In genomic region chr5:137009988-137010387, GRCm38 (mm10) we compare ENCODE assay signal across 9 mouse cellular contexts. TPM values are rescaled to one million over a fixed set of nuclear protein-coding genes. Genes with fewer than 3 reads are reported as not detected.
DNase-seq lines count a peak whose midpoint lies in the region; ATAC-seq and TF ChIP-seq lines count a peak whose summit lies in the region.
"Had no signal": no experiment of that assay in that cellular context is flagged by ENCODE, and none has a peak within 500 bp of the region (broad histone marks: within the 10 kb centered on the region; RNA-seq: fewer than 3 reads in every experiment).

No protein-coding gene starts in this region.

- no peak overlapping the region for H3K4me3 ChIP-seq in kidney, embryonic 14.5 days (ENCODE audit: low read length)
- H3K4me3 ChIP-seq in bone marrow macrophage, adult 2 months (ENCODE audit: insufficient read depth, low read length) = no peak overlapping the region
- H3K4me3 ChIP-seq in limb, embryonic 10.5 days = no peak overlapping the region
- H3K4me3 ChIP-seq: liver, embryonic 13.5 days had no signal

- H3K4me2 ChIP-seq in kidney, embryonic 14.5 days (replicated peaks; ENCODE audit: low read depth, low read length) = no peak overlapping the region
- H3K4me2 ChIP-seq: liver, embryonic 13.5 days had no signal

- H3K36me3 ChIP-seq in kidney, embryonic 14.5 days (ENCODE audit: control insufficient read depth, insufficient read depth, low read length) = no peaks in the 10 kb centered on the region
- H3K36me3 ChIP-seq in limb, embryonic 10.5 days = no peaks in the 10 kb centered on the region
- H3K36me3 ChIP-seq: liver, embryonic 13.5 days had no signal

- H3K9me3 ChIP-seq in kidney, embryonic 14.5 days (ENCODE audit: control insufficient read depth, low read length) = no peaks in the 10 kb centered on the region
- no peaks in the 10 kb centered on the region for H3K9me3 ChIP-seq in limb, embryonic 10.5 days (replicated peaks)
- H3K9me3 ChIP-seq: liver, embryonic 13.5 days had no signal

- 35% methylated on average over 3 of the region's 3 CpGs for WGBS in kidney, embryonic 14.5 days
- 41% methylated on average over 3 of the region's 3 CpGs for WGBS in limb, embryonic 10.5 days

- H3K27me3 ChIP-seq in kidney, embryonic 14.5 days (ENCODE audit: control insufficient read depth, insufficient read depth, low read length) = no peaks in the 10 kb centered on the region
- no peaks in the 10 kb centered on the region for H3K27me3 ChIP-seq in limb, embryonic 10.5 days (ENCODE audit: low read depth, poor library complexity, severe bottlenecking)

- no peaks in the 10 kb centered on the region for H3K4me1 ChIP-seq in kidney, embryonic 14.5 days (ENCODE audit: control insufficient read depth, insufficient read depth, low read length)
- no peaks in the 10 kb centered on the region for H3K4me1 ChIP-seq in bone marrow macrophage, adult 2 months (ENCODE audit: control insufficient read depth, insufficient read depth, low read length)
- no peaks in the 10 kb centered on the region for H3K4me1 ChIP-seq in limb, embryonic 10.5 days
- H3K4me1 ChIP-seq: liver, embryonic 13.5 days had no signal

- DNase-seq in adrenal gland, adult 18-20 months (ENCODE audit: low spot score in 2 of 2) = peak; percentile 45 to 60
- no peak for DNase-seq in adrenal gland, postnatal 4 days (ENCODE audit: low spot score in 2 of 2)
- DNase-seq in kidney, adult 18-20 months = peak; percentile 63
- peak; percentile 53 for DNase-seq in A20 (ENCODE audit: low read depth, low spot score)
- peak; percentile 54 for DNase-seq in limb, embryonic 10.5 days (ENCODE audit: low spot score)
- DNase-seq in thymus, postnatal 0 days (ENCODE audit: low spot score) = peak; percentile 28
- DNase-seq: liver, embryonic 13.5 days had no signal

- no peak for TF ChIP-seq POLR2A in bone marrow macrophage, adult 2 months (IDR thresholded peaks at IDR 0.05; ENCODE audit: borderline replicate concordance, low read depth, low read length)

- ATAC-seq in kidney, embryonic 14.5 days (ENCODE audit: low FRiP score, low TSS enrichment) = no peak

- no peak overlapping the region for H3K9ac ChIP-seq in kidney, embryonic 14.5 days (ENCODE audit: low read depth, low read length)
- H3K9ac ChIP-seq: liver, embryonic 13.5 days had no signal

- H3K27ac ChIP-seq in kidney, embryonic 14.5 days (ENCODE audit: low read depth, low read length) = no peak overlapping the region
- H3K27ac ChIP-seq in bone marrow macrophage, adult 2 months (ENCODE audit: insufficient read depth, low read depth, low read length) = no peak overlapping the region
- H3K27ac ChIP-seq in limb, embryonic 10.5 days = no peak overlapping the region
- H3K27ac ChIP-seq: liver, embryonic 13.5 days had no signal

- TF ChIP-seq CTCF in bone marrow macrophage, adult 2 months (IDR thresholded peaks at IDR 0.05; ENCODE audit: low read depth, low read length) = peak; percentile 10; the same call in 1 of the 2 replicates

RNA-seq across cellular contexts. Expression of gene Vgf, which starts 16.2 kb away (rescaled TPM):
- 10 to 100 TPM; 12.8 to 15.6 TPM for total RNA-seq in adrenal gland, adult 18-20 months (2021)
- total RNA-seq in adrenal gland, postnatal 4 days (2021) = 10 to 100 TPM; 15.3 to 17.2 TPM
- 0.16 and 0.36 TPM in 2 replicates for polyA plus RNA-seq in kidney, embryonic 14.5 days (2014; fragmentation: Nextera tagmentation; extraction: Ambion mirVana)
- polyA plus RNA-seq in bone marrow macrophage, adult 2 months (2012; ENCODE audit: insufficient read depth, insufficient read length, missing spikeins) = not detected in 2 replicates
- 0.16 TPM in 1 of 2 replicates, not detected in the other for polyA plus RNA-seq in limb, embryonic 10.5 days (2016; fragmentation: Nextera tagmentation; extraction: Ambion mirVana)
- polyA plus RNA-seq in thymus, postnatal 0 days (2015; fragmentation: Nextera tagmentation; extraction: Ambion mirVana) = 0.18 and 0.24 TPM in 2 replicates
- polyA plus RNA-seq: liver, embryonic 13.5 days had no signal

RNA-seq across cellular contexts. Expression of gene Znhit1, which starts 22.2 kb away (rescaled TPM):
- total RNA-seq in adrenal gland, adult 18-20 months (2021) = 10 to 100 TPM; 87.2 to 93.5 TPM
- total RNA-seq in adrenal gland, postnatal 4 days (2021) = 10 to 100 TPM; 57.4 to 60.6 TPM
- polyA plus RNA-seq in kidney, embryonic 14.5 days (2014; fragmentation: Nextera tagmentation; extraction: Ambion mirVana) = 80.6 and 93.2 TPM in 2 replicates
- 75.0 and 82.2 TPM in 2 replicates for polyA plus RNA-seq in bone marrow macrophage, adult 2 months (2012; ENCODE audit: insufficient read depth, insufficient read length, missing spikeins)
- polyA plus RNA-seq in limb, embryonic 10.5 days (2016; fragmentation: Nextera tagmentation; extraction: Ambion mirVana) = 116 and 119 TPM in 2 replicates
- 66.8 and 72.3 TPM in 2 replicates for polyA plus RNA-seq in thymus, postnatal 0 days (2015; fragmentation: Nextera tagmentation; extraction: Ambion mirVana)

RNA-seq across cellular contexts. Expression of gene Plod3, which starts 23.2 kb away (rescaled TPM):
- 10 to 100 TPM; 68.7 to 72.3 TPM for total RNA-seq in adrenal gland, adult 18-20 months (2021)
- 10 to 100 TPM; 60.4 to 64.7 TPM for total RNA-seq in adrenal gland, postnatal 4 days (2021)
- 28.5 and 41.4 TPM in 2 replicates for polyA plus RNA-seq in kidney, embryonic 14.5 days (2014; fragmentation: Nextera tagmentation; extraction: Ambion mirVana)
- 66.4 and 66.7 TPM in 2 replicates for polyA plus RNA-seq in bone marrow macrophage, adult 2 months (2012; ENCODE audit: insufficient read depth, insufficient read length, missing spikeins)
- polyA plus RNA-seq in limb, embryonic 10.5 days (2016; fragmentation: Nextera tagmentation; extraction: Ambion mirVana) = 39.4 and 40.8 TPM in 2 replicates
- polyA plus RNA-seq in thymus, postnatal 0 days (2015; fragmentation: Nextera tagmentation; extraction: Ambion mirVana) = 9.4 and 9.9 TPM in 2 replicates

RNA-seq across cellular contexts. Expression of gene Ap1s1, which starts 35.9 kb away (rescaled TPM):
- total RNA-seq in adrenal gland, adult 18-20 months (2021) = 10 to 100 TPM; 90.6 to 96.8 TPM
- total RNA-seq in adrenal gland, postnatal 4 days (2021) = 100 to 1,000 TPM; 121 to 124 TPM
- polyA plus RNA-seq in kidney, embryonic 14.5 days (2014; fragmentation: Nextera tagmentation; extraction: Ambion mirVana) = 145 and 152 TPM in 2 replicates
- polyA plus RNA-seq in bone marrow macrophage, adult 2 months (2012; ENCODE audit: insufficient read depth, insufficient read length, missing spikeins) = 92.4 and 96.8 TPM in 2 replicates
- polyA plus RNA-seq in limb, embryonic 10.5 days (2016; fragmentation: Nextera tagmentation; extraction: Ambion mirVana) = 155 and 170 TPM in 2 replicates
- polyA plus RNA-seq in thymus, postnatal 0 days (2015; fragmentation: Nextera tagmentation; extraction: Ambion mirVana) = 135 and 145 TPM in 2 replicates

RNA-seq across cellular contexts. Expression of gene Cldn15, which starts 43.6 kb away (rescaled TPM):
- total RNA-seq in adrenal gland, adult 18-20 months (2021) = 10 to 100 TPM; 12.7 TPM
- 10 to 100 TPM; 11.1 to 13.4 TPM for total RNA-seq in adrenal gland, postnatal 4 days (2021)
- polyA plus RNA-seq in kidney, embryonic 14.5 days (2014; fragmentation: Nextera tagmentation; extraction: Ambion mirVana) = 1.5 and 1.7 TPM in 2 replicates
- polyA plus RNA-seq in bone marrow macrophage, adult 2 months (2012; ENCODE audit: insufficient read depth, insufficient read length, missing spikeins) = not detected in 2 replicates
- 0.13 and 0.39 TPM in 2 replicates for polyA plus RNA-seq in limb, embryonic 10.5 days (2016; fragmentation: Nextera tagmentation; extraction: Ambion mirVana)
- polyA plus RNA-seq in thymus, postnatal 0 days (2015; fragmentation: Nextera tagmentation; extraction: Ambion mirVana) = 1.2 and 2.2 TPM in 2 replicates

Comparison
In these comparisons a context has a peak if more than half of its experiments do, and no peak if none do; other contexts are left out.
1. DNase-seq: peak in adrenal gland, adult 18-20 months (2 of 2), kidney, adult 18-20 months (single experiment), A20 (single experiment), limb, embryonic 10.5 days (single experiment) and thymus, postnatal 0 days (single experiment); none in adrenal gland, postnatal 4 days (0 of 2).